Mouse (Mus musculus) gastrocnemius, postnatal 14 days (tissue): ENCODE measurements around the gene Eid2b. TPM values are rescaled to one million over a fixed set of nuclear protein-coding genes. Genes with fewer than 3 reads are reported as not detected.
"Not testable (repeated sequence)": the region's sequence is repeated elsewhere in the genome, so short reads cannot be mapped to it uniquely, and the experiment has no call there.

Source experiments
- DNase-seq: peaks from one replicate; pipeline ENCODE4 v3.0.0; 2021; ENCODE audit warnings: mixed read lengths
- intact Hi-C: fragments of 180-260 bp; cut with DNase I; formaldehyde crosslinking; loops from one replicate; pipeline ENCODE4 v1.15.1; 2025; ENCODE audit warnings: low total_unique reads
- long read RNA-seq, 2 experiments: library from polyadenylated mRNA; stranded (forward); transcript quantifications; one replicate each; pipeline ENCODE4 v2.0.0; 2021
- total RNA-seq, 2 experiments: library from RNA; stranded (reverse); gene quantifications; 2 replicates each; pipeline ENCODE4 v1.2.3; 2021

The Eid2b gene
- 1 to 10 TPM; 5.6 to 5.9 TPM for total RNA-seq
- long read RNA-seq, experiment 1, transcript Eid2b-201 (1 exons, 1,751 nt) = major isoform, 10 of 11 reads
- long read RNA-seq, experiment 1, partial matches to known transcripts = 0 of 11 reads
- long read RNA-seq, experiment 1, other reads (novel, unspliced or antisense) = 1 of 11 reads
- long read RNA-seq, experiment 2, transcript Eid2b-201 (1 exons, 1,751 nt) = major isoform, 10 of 10 reads
- long read RNA-seq, experiment 2, partial matches to known transcripts = 0 of 10 reads
- long read RNA-seq, experiment 2, other reads (novel, unspliced or antisense) = 0 of 10 reads

GRCm38 (mm10) chr7:28277615-28278278 is at the start of gene Eid2b:
TSS of gene Eid2b (plus strand) at chr7:28277739.
- peak; percentile 94 for DNase-seq
- intact Hi-C loops = no loop called here

GRCm38 (mm10) chr7:28243943-28244342 is 33.6 kb upstream of the Eid2b start:
- intact Hi-C loops, DNase-seq: not testable (repeated sequence)

GRCm38 (mm10) chr7:28248957-28249356 is 28.6 kb upstream of the Eid2b start:
- intact Hi-C loops = no loop called here
- DNase-seq = no peak

GRCm38 (mm10) chr7:28251976-28252375 is 25.6 kb upstream of the Eid2b start:
- no peak for DNase-seq
- intact Hi-C loops = no loop called here

- intact Hi-C loops = no loop called here
- no peak for DNase-seq
These were observed 22.9 kb upstream of the Eid2b start for GRCm38 (mm10) chr7:28254591-28254990.

GRCm38 (mm10) chr7:28255476-28255875 is 22.1 kb upstream of the Eid2b start:
- DNase-seq = no peak
- intact Hi-C loops = no loop called here

- intact Hi-C loops = no loop called here
- no peak for DNase-seq
These were observed 14.7 kb upstream of the Eid2b start for GRCm38 (mm10) chr7:28262861-28263260.

- intact Hi-C loops = no loop called here
- peak; percentile 65 for DNase-seq
These were observed 13.8 kb upstream of the Eid2b start for GRCm38 (mm10) chr7:28263786-28264185.

- no peak for DNase-seq
- intact Hi-C loops = no loop called here
These were observed 12.1 kb upstream of the Eid2b start for GRCm38 (mm10) chr7:28265391-28265790.

GRCm38 (mm10) chr7:28267129-28268041 is 10.2 kb upstream of the Eid2b start, which contains the start of gene Eid2:
TSS of gene Eid2 (plus strand) at chr7:28267881.
- intact Hi-C loops = no loop called here
- DNase-seq = peak; percentile 80

GRCm38 (mm10) chr7:28268042-28268531 is 9.5 kb upstream of the Eid2b start:
- DNase-seq = peak; percentile 63
- intact Hi-C loops = no loop called here

- no peak for DNase-seq
- intact Hi-C loops = no loop called here
These were observed 9.0 kb upstream of the Eid2b start for GRCm38 (mm10) chr7:28268576-28268975.

GRCm38 (mm10) chr7:28269355-28269754 is 8.2 kb upstream of the Eid2b start:
- no peak for DNase-seq
- intact Hi-C loops = no loop called here

GRCm38 (mm10) chr7:28271761-28272160 is 5.8 kb upstream of the Eid2b start:
- intact Hi-C loops = no loop called here
- DNase-seq = no peak

GRCm38 (mm10) chr7:28277237-28277614 is 313 bp upstream of the Eid2b start:
- DNase-seq = no peak
- intact Hi-C loops = no loop called here

GRCm38 (mm10) chr7:28278279-28278652 is 727 bp downstream of the Eid2b start:
- DNase-seq = no peak
- intact Hi-C loops = no loop called here

- no peak for DNase-seq
- intact Hi-C loops = no loop called here
These were observed 3.1 kb downstream of the Eid2b start for GRCm38 (mm10) chr7:28280630-28281029.

GRCm38 (mm10) chr7:28290165-28290564 is 12.6 kb downstream of the Eid2b start:
- intact Hi-C loops = no loop called here
- DNase-seq = no peak

GRCm38 (mm10) chr7:28290638-28291590 is 13.4 kb downstream of the Eid2b start, which contains the start of gene Selenov:
TSS of gene Selenov (minus strand) at chr7:28291186.
- intact Hi-C loops = no loop called here
- no peak for DNase-seq
